Mouse (Mus musculus): ENCODE results near the gene Luzp2. TPM values are rescaled to one million over a fixed set of nuclear protein-coding genes. Genes with fewer than 3 reads are reported as not detected.

Gene Luzp2
- polyA plus RNA-seq, 1 experiment from 2014 or later = 3.8 TPM

DNA sequence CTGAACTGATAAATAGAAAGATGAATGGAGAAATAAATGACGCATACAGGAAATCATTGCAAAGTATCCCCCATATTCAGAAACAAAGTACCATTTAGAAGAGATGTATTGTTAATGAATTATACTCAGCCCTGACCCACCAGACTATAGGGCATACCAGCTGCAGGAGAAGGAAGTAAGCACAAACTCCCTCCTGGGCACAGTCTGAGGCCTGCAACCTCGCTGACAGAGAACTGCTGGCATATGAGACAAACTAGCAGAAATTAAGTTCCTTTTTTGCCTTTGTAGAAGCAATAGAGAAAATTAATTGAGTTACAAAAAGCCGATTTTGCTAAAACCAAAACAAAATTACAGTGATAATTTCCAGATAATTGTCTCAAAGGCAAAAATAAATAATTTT, 355.4 kb downstream of the Luzp2 start:
- H3K9ac ChIP-seq (ENCODE audit: low read length) = no peak overlapping the region
- H3K36me3 ChIP-seq (ENCODE audit: control insufficient read depth, insufficient read depth, low read length) = no peaks in the 10 kb centered on the region
- H3K4me1 ChIP-seq (ENCODE audit: control insufficient read depth, insufficient read depth, low read length) = no peaks in the 10 kb centered on the region
- no peak for DNase-seq (ENCODE audit: low spot score)
- no peaks in the 10 kb centered on the region for H3K9me3 ChIP-seq (ENCODE audit: control insufficient read depth, low read length)
- H3K27ac ChIP-seq (ENCODE audit: low read depth, low read length) = no peak overlapping the region
- no peak overlapping the region for H3K4me3 ChIP-seq (ENCODE audit: low read depth, low read length)
- ATAC-seq (ENCODE audit: insufficient read depth, low FRiP score, low TSS enrichment) = no peak
- H3K27me3 ChIP-seq (ENCODE audit: control insufficient read depth, insufficient read depth, low read length) = no peaks in the 10 kb centered on the region
- 79% methylated on average over 3 of the region's 3 CpGs for WGBS
- H3K4me2 ChIP-seq (ENCODE audit: low read depth) = no peak overlapping the region

DNA sequence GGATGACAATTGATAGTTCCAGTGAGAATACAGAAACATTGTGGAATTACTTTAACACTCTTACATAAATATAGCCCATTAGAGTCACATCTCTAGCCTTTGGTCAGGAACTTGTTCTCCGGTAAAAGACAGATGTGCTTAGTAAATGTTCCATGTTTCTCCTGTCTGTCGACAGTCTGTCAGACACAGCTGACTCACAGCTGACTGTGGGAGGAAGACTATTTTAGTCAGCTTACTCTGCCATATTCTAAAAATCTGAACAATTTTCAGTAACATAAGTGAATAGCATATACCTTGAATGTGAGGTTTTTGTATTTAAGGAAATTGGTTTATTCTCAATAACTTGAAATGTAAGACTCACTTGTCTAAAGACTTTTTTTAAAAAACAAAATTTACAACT, 363.5 kb downstream of the Luzp2 start:
- no peaks in the 10 kb centered on the region for H3K4me1 ChIP-seq (ENCODE audit: control insufficient read depth, insufficient read depth, low read length)
- 83% methylated on average over 2 of the region's 2 CpGs for WGBS
- DNase-seq (ENCODE audit: low spot score) (no peak), ATAC-seq (ENCODE audit: insufficient read depth, low FRiP score, low TSS enrichment) (no peak)
- no peaks in the 10 kb centered on the region for H3K36me3 ChIP-seq (ENCODE audit: control insufficient read depth, insufficient read depth, low read length)
- no peaks in the 10 kb centered on the region for H3K27me3 ChIP-seq (ENCODE audit: control insufficient read depth, insufficient read depth, low read length)
- no peak overlapping the region for H3K4me3 ChIP-seq (ENCODE audit: low read depth, low read length)
- no peak overlapping the region for H3K4me2 ChIP-seq (ENCODE audit: low read depth)
- no peak overlapping the region for H3K27ac ChIP-seq (ENCODE audit: low read depth, low read length)
- no peaks in the 10 kb centered on the region for H3K9me3 ChIP-seq (ENCODE audit: control insufficient read depth, low read length)
- no peak overlapping the region for H3K9ac ChIP-seq (ENCODE audit: low read length)

- WGBS = 87% methylated on average over 2 of the region's 2 CpGs
- ATAC-seq (ENCODE audit: insufficient read depth, low FRiP score, low TSS enrichment) = no peak
- no peaks in the 10 kb centered on the region for H3K36me3 ChIP-seq (ENCODE audit: control insufficient read depth, insufficient read depth, low read length)
- no peaks in the 10 kb centered on the region for H3K27me3 ChIP-seq (ENCODE audit: control insufficient read depth, insufficient read depth, low read length)
- no peak overlapping the region for H3K9ac ChIP-seq (ENCODE audit: low read length)
- no peak overlapping the region for H3K4me2 ChIP-seq (ENCODE audit: low read depth)
- no peaks in the 10 kb centered on the region for H3K4me1 ChIP-seq (ENCODE audit: control insufficient read depth, insufficient read depth, low read length)
- H3K27ac ChIP-seq (ENCODE audit: low read depth, low read length) = no peak overlapping the region
- H3K4me3 ChIP-seq (ENCODE audit: low read depth, low read length) = no peak overlapping the region
- H3K9me3 ChIP-seq (ENCODE audit: control insufficient read depth, low read length) = no peaks in the 10 kb centered on the region
- DNase-seq (ENCODE audit: low spot score) = no peak
Observed at GRCm38 (mm10) chr7:55222997-55223396, 387.7 kb downstream of the Luzp2 start.

GRCm38 (mm10) chr7:55229407-55229806, 394.1 kb downstream of the Luzp2 start:
- H3K27ac ChIP-seq (ENCODE audit: low read depth, low read length) = no peak overlapping the region
- DNase-seq (ENCODE audit: low spot score) = no peak

More at GRCm38 (mm10) chr7:55229407-55229806, 394.1 kb downstream of the Luzp2 start:
- no peak overlapping the region for H3K4me2 ChIP-seq (ENCODE audit: low read depth)
- no peaks in the 10 kb centered on the region for H3K27me3 ChIP-seq (ENCODE audit: control insufficient read depth, insufficient read depth, low read length)
- no peak overlapping the region for H3K9ac ChIP-seq (ENCODE audit: low read length)
- no peak overlapping the region for H3K4me3 ChIP-seq (ENCODE audit: low read depth, low read length)
- H3K9me3 ChIP-seq (ENCODE audit: control insufficient read depth, low read length) = no peaks in the 10 kb centered on the region
- no peaks in the 10 kb centered on the region for H3K36me3 ChIP-seq (ENCODE audit: control insufficient read depth, insufficient read depth, low read length)
- ATAC-seq (ENCODE audit: insufficient read depth, low FRiP score, low TSS enrichment) = no peak
- H3K4me1 ChIP-seq (ENCODE audit: control insufficient read depth, insufficient read depth, low read length) = no peaks in the 10 kb centered on the region

Measured in neural tube, embryonic 11.5 days (tissue).